Mouse (Mus musculus): ENCODE results near the gene Btc. TPM values are rescaled to one million over a fixed set of nuclear protein-coding genes. Genes with fewer than 3 reads are reported as not detected.

Gene Btc
- total RNA-seq (2021) = under 1 TPM; 0.14 to 0.70 TPM
- long read RNA-seq, experiment 1, partial matches to known transcripts = 1 of 1 reads
- long read RNA-seq, experiment 1, other reads (novel, unspliced or antisense) = 0 of 1 reads
- long read RNA-seq, experiment 2 = 0 reads

- peak; percentile 45 to 62 for DNase-seq (ENCODE audit: low spot score in 2 of 2)
Measured at GRCm38 (mm10) chr5:91402339-91403211, at the start of gene Btc. Gene Btc (minus strand): TSS chr5:91402994.

GRCm38 (mm10) chr5:91444981-91445517 is 42.3 kb upstream of the Btc start:
- DNase-seq (ENCODE audit: low spot score in 2 of 2) = peak in 1 of 2 experiments; percentile 3

GRCm38 (mm10) chr5:91436563-91436962 is 33.8 kb upstream of the Btc start:
- DNase-seq (ENCODE audit: low spot score in 2 of 2) = no peak

GRCm38 (mm10) chr5:91434723-91435658 is 32.2 kb upstream of the Btc start:
- no peak for DNase-seq (ENCODE audit: low spot score in 2 of 2)

- no peak for DNase-seq (ENCODE audit: low spot score in 2 of 2)
Measured at GRCm38 (mm10) chr5:91428547-91428946, 25.8 kb upstream of the Btc start.

GRCm38 (mm10) chr5:91413814-91414213 is 11.0 kb upstream of the Btc start:
- peak in 1 of 2 experiments; percentile 36 for DNase-seq (ENCODE audit: low spot score in 2 of 2)

- no peak for DNase-seq (ENCODE audit: low spot score in 2 of 2)
Measured at GRCm38 (mm10) chr5:91404263-91404662, 1.5 kb upstream of the Btc start.

GRCm38 (mm10) chr5:91403281-91403680 is 487 bp upstream of the Btc start:
- DNase-seq (ENCODE audit: low spot score in 2 of 2) = no peak

GRCm38 (mm10) chr5:91400493-91401096 is 2.2 kb downstream of the Btc start:
- no peak for DNase-seq (ENCODE audit: low spot score in 2 of 2)

- DNase-seq (ENCODE audit: low spot score in 2 of 2) = no peak
Measured at GRCm38 (mm10) chr5:91375467-91375866, 27.3 kb downstream of the Btc start.

- no peak for DNase-seq (ENCODE audit: low spot score in 2 of 2)
Measured at GRCm38 (mm10) chr5:91368061-91368565, 34.7 kb downstream of the Btc start.

GRCm38 (mm10) chr5:91366925-91367324 is 35.9 kb downstream of the Btc start:
- DNase-seq (ENCODE audit: low spot score in 2 of 2) = no peak

- DNase-seq (ENCODE audit: low spot score in 2 of 2) = no peak
Measured at GRCm38 (mm10) chr5:91363274-91363991, 39.4 kb downstream of the Btc start.

- DNase-seq (ENCODE audit: low spot score in 2 of 2) = no peak
Measured at GRCm38 (mm10) chr5:91352645-91353044, 50.1 kb downstream of the Btc start.

- DNase-seq (ENCODE audit: low spot score in 2 of 2) = no peak
Measured at GRCm38 (mm10) chr5:91345681-91346080, 57.1 kb downstream of the Btc start.

- no peak for DNase-seq (ENCODE audit: low spot score in 2 of 2)
Measured at GRCm38 (mm10) chr5:91345064-91345463, 57.7 kb downstream of the Btc start.

GRCm38 (mm10) chr5:91341981-91342760 is 60.6 kb downstream of the Btc start:
- no peak for DNase-seq (ENCODE audit: low spot score in 2 of 2)

- DNase-seq (ENCODE audit: low spot score in 2 of 2) = no peak
Measured at GRCm38 (mm10) chr5:91334227-91334626, 68.6 kb downstream of the Btc start.

All from left cerebral cortex, adult 18-20 months (tissue).